Mouse (Mus musculus): ENCODE measurements around the gene Wsb2. TPM values are rescaled to one million over a fixed set of nuclear protein-coding genes. Genes with fewer than 3 reads are reported as not detected.

Wsb2 gene
- 290 and 311 TPM in 2 replicates for polyA plus RNA-seq (2015; fragmentation: Nextera tagmentation; extraction: Ambion mirVana)

- no peaks in the 10 kb centered on the region for H3K27me3 ChIP-seq (replicated peaks)
- ATAC-seq (replicated peaks) = peak; percentile 84
- peak within 1 kb of the TSS; percentile 95 for H3K9ac ChIP-seq
- H3K4me2 ChIP-seq = peak within 1 kb of the TSS; percentile 95
- peaks cover 40% of the 10 kb centered on the region for H3K4me1 ChIP-seq
- WGBS = under 1% methylated on average over 22 of the region's 54 CpGs
- peak within 1 kb of the TSS; percentile 91 for H3K27ac ChIP-seq
- H3K36me3 ChIP-seq (replicated peaks) = no peaks in the 10 kb centered on the region
- H3K9me3 ChIP-seq = no peaks in the 10 kb centered on the region
- peak within 1 kb of the TSS; percentile 79 for H3K4me3 ChIP-seq
Measured at GRCm38 (mm10) chr5:117357129-117357477, at the start of gene Wsb2. Gene Wsb2, plus strand, starts transcription at chr5:117357304.

DNA sequence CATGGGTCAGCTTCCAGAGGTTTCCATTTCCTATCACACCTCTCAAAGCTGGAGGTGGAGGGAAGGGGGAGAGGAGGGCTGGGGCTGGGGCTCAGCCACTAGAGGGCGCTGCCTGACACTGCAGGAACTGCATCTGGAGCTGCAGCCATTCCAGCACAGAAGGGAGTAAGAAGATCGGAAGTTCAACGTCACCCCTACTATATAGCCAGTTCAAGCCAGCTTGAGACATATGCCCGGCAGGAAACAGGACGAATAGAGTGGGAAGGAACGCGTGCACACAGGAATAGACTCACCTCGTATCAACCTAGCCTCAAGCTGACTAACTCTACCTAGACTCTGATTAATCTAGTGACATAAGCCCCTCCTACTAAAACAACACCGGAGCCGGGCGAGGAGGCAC lies 49.4 kb upstream of the Wsb2 start:
- Histone ChIP-seq H3K9ac (no peak overlapping the region), H3K27me3 (replicated peaks) (no peaks in the 10 kb centered on the region), H3K9me3 (no peaks in the 10 kb centered on the region), H3K36me3 (replicated peaks) (no peaks in the 10 kb centered on the region), H3K4me3 (no peak overlapping the region), H3K27ac (no peak overlapping the region), H3K4me2 (no peak overlapping the region), H3K4me1 (no peaks in the 10 kb centered on the region)
- WGBS = 34% methylated on average over 11 of the region's 11 CpGs
- ATAC-seq (replicated peaks) = no peak

- Histone ChIP-seq H3K27me3 (replicated peaks) (peaks cover 5% of the 10 kb centered on the region; the same call in 1 of the 2 replicates), H3K27ac (no peak overlapping the region), H3K4me2 (peak overlapping the region; percentile 20; the same call in 1 of the 2 replicates), H3K4me3 (no peak overlapping the region), H3K9me3 (no peaks in the 10 kb centered on the region), H3K9ac (no peak overlapping the region), H3K36me3 (replicated peaks) (no peaks in the 10 kb centered on the region), H3K4me1 (peaks cover 7% of the 10 kb centered on the region; the same call in 1 of the 2 replicates)
- ATAC-seq (replicated peaks) = no peak
- 29% methylated on average over 14 of the region's 14 CpGs for WGBS
Measured at GRCm38 (mm10) chr5:117313420-117313819, 43.7 kb upstream of the Wsb2 start.

- Histone ChIP-seq H3K27me3 (replicated peaks) (peaks cover 5% of the 10 kb centered on the region; the same call in 1 of the 2 replicates), H3K4me1 (peaks cover 12% of the 10 kb centered on the region; the same call in 1 of the 2 replicates), H3K9me3 (no peaks in the 10 kb centered on the region), H3K9ac (no peak overlapping the region), H3K4me3 (no peak overlapping the region), H3K27ac (no peak overlapping the region), H3K4me2 (peak overlapping the region; percentile 20; the same call in 1 of the 2 replicates), H3K36me3 (replicated peaks) (no peaks in the 10 kb centered on the region)
- ATAC-seq (replicated peaks) = no peak
- WGBS = 40% methylated on average over 10 of the region's 10 CpGs
Measured at GRCm38 (mm10) chr5:117313909-117314308, 43.2 kb upstream of the Wsb2 start.

GRCm38 (mm10) chr5:117314587-117315428 lies 42.3 kb upstream of the Wsb2 start:
- peaks cover 5% of the 10 kb centered on the region for H3K27me3 ChIP-seq (replicated peaks)
- H3K27ac ChIP-seq = no peak overlapping the region
- H3K4me3 ChIP-seq = no peak overlapping the region
- H3K4me1 ChIP-seq = peaks cover 21% of the 10 kb centered on the region; the same call in 1 of the 2 replicates
- no peaks in the 10 kb centered on the region for H3K9me3 ChIP-seq
- no peaks in the 10 kb centered on the region for H3K36me3 ChIP-seq (replicated peaks)
- no peak overlapping the region for H3K4me2 ChIP-seq
- no peak overlapping the region for H3K9ac ChIP-seq
- WGBS = 16% methylated on average over 9 of the region's 9 CpGs
- no peak for ATAC-seq (replicated peaks)

DNA sequence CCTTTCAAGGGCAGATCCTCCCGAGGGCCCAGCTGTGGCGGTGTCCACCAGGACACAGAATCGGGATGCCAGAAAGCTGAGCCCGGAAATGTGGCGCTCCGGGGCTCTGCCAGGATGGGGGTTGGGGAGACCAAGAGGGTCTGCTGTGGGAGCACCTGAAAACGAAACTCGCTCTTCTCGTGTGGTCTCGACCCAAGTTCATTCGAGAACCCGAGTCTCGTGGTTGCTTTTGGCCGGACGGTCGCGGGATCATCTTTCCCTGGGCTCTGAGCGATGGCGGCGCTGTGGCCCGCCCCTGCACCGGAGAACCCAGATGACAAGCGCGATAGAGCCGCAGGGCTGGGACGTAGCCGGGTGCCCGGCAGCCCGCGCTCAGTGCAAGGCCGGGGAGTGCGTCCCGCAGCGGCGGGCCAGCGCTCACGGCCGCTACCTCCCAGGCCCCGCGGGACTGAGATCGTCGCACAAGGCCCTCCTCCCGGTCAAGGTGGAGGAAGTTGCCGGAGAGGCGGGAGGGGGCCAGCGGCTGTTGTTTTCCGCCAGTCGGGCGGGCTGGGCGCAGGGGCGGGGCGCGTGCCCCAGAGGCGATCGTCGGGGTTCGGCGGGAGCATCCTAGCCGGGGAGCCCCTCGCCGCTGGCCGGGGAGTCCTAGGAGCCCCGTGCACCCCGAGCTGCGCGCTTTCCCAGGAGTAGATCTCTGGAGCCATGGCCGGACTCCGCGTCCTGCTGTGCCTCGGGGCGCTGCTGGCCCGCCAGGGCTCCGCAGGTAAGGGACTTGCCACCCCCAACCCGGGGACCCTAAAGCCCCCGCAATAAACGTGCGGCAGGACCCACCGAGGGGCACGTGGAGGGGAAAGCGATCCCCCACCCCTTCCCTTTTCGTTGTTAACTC lies 38.1 kb upstream of the Wsb2 start, which contains the start of gene Vsig10:
Gene Vsig10, plus strand, starts transcription at position 343 of the 889 bp plus-strand sequence.
- peak within 1 kb of the TSS; percentile 96 for H3K4me2 ChIP-seq
- peak; percentile 69; the same call in 1 of the 2 replicates for ATAC-seq (replicated peaks)
- peak within 1 kb of the TSS; percentile 47 for H3K9ac ChIP-seq
- peaks cover 19% of the 10 kb centered on the region for H3K27me3 ChIP-seq (replicated peaks)
- WGBS = under 1% methylated on average over 81 of the region's 81 CpGs
- 0 out of 2 replicates have a peak within 1 kb of the TSS, but pooled peaks have one; percentile 7 for H3K27ac ChIP-seq
- H3K36me3 ChIP-seq (replicated peaks) = no peaks in the 10 kb centered on the region
- H3K4me1 ChIP-seq = peaks cover 23% of the 10 kb centered on the region; the same call in 1 of the 2 replicates
- H3K9me3 ChIP-seq = no peaks in the 10 kb centered on the region
- peak within 1 kb of the TSS; percentile 52 for H3K4me3 ChIP-seq

DNA sequence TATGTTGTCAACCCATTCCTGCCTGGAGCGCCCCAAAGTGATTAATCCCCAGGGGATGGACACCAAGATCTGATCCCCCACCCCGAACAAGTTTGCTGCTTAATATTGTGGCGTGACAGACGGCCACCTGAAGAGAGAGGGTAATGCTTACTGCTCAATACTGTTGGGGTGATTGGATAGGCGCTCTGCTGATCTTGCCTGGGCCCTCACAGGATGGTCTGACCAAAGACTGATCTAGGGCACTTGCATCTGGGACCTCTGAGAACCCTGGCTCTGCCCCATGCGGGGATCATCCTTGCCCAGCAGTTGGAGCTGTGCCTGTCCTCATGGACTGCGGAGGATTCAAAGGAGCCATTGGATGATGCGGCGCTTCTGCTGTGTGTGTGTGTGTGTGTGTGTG lies 33.4 kb upstream of the Wsb2 start:
- no peaks in the 10 kb centered on the region for H3K36me3 ChIP-seq (replicated peaks)
- no peak overlapping the region for H3K4me3 ChIP-seq
- H3K9me3 ChIP-seq = no peaks in the 10 kb centered on the region
- no peak for ATAC-seq (replicated peaks)
- H3K4me1 ChIP-seq = peaks cover 12% of the 10 kb centered on the region; the same call in 1 of the 2 replicates
- H3K9ac ChIP-seq = no peak overlapping the region
- no peak overlapping the region for H3K27ac ChIP-seq
- no peak overlapping the region for H3K4me2 ChIP-seq
- peaks cover 14% of the 10 kb centered on the region for H3K27me3 ChIP-seq (replicated peaks)
- WGBS = 86% methylated on average over 9 of the region's 9 CpGs

DNA sequence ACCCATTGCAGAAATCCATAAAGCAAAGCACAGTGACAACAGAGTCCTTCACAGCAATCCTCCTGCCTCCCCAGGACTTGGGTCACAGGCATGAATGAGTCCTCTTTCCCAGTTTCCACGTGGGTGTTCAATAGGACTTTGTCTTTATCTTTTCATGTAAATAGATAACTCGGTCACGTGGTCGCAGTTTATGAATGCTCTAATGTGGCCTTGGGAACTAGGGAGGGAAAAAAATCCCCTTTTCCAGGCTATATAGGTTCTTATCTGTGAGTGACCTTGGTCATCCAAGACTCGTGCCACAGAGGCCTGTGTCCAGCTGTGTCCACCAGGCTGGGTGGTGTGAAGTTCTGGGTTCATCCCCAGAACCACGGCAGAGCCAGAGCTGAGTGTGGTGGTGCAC lies 30.7 kb upstream of the Wsb2 start:
- 77% methylated on average over 6 of the region's 6 CpGs for WGBS
- Histone ChIP-seq H3K4me3 (no peak overlapping the region), H3K27me3 (replicated peaks) (no peaks in the 10 kb centered on the region; the same call in 1 of the 2 replicates), H3K27ac (no peak overlapping the region), H3K9ac (no peak overlapping the region), H3K4me1 (no peaks in the 10 kb centered on the region), H3K36me3 (replicated peaks) (no peaks in the 10 kb centered on the region), H3K4me2 (no peak overlapping the region), H3K9me3 (no peaks in the 10 kb centered on the region)
- no peak for ATAC-seq (replicated peaks)

DNA sequence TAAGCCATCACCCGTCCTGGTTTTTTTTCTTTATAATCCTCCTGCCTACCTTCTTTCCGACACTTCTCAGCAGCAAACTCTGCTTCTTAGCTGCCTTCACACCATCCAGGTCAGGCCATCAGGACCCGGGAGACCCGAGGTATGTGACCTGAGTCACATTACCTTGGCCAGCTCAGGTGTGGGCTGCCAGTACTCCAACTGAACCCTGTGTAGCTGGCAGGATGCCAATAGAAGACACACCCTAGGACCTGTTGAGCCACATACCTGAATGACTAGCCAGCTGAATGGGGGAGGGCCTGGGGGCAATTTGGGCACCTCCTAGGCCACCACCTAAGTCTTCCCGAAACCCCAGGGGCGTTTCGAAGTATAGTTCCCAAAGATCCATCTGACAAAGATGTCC lies 26.6 kb upstream of the Wsb2 start:
- Histone ChIP-seq H3K36me3 (replicated peaks) (no peaks in the 10 kb centered on the region), H3K4me2 (no peak overlapping the region), H3K9me3 (no peaks in the 10 kb centered on the region), H3K27me3 (replicated peaks) (no peaks in the 10 kb centered on the region), H3K4me1 (no peaks in the 10 kb centered on the region), H3K4me3 (no peak overlapping the region), H3K9ac (no peak overlapping the region), H3K27ac (no peak overlapping the region)
- ATAC-seq (replicated peaks) = no peak
- 90% methylated on average over 7 of the region's 7 CpGs for WGBS

DNA sequence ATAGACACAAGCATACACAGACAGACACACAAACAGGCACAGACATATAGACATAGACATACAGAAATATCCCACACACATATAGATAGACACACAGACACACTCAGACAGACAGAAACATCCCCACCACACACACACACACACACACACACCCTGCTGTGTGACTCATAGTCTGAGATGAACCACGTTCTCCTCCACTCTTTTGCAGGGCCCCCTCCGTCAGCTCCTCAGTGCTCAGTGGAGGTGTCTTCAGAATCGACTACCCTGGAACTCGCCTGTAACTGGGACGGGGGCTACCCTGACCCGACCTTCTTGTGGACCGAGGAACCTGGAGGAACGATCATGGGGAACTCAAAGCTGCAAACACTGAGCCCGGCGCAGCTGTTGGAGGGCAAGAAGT lies 19.1 kb upstream of the Wsb2 start:
- no peak for ATAC-seq (replicated peaks)
- H3K36me3 ChIP-seq (replicated peaks) = no peaks in the 10 kb centered on the region
- H3K4me2 ChIP-seq = no peak overlapping the region
- no peak overlapping the region for H3K9ac ChIP-seq
- WGBS = 91% methylated on average over 10 of the region's 10 CpGs
- H3K4me3 ChIP-seq = no peak overlapping the region
- no peaks in the 10 kb centered on the region for H3K9me3 ChIP-seq
- H3K4me1 ChIP-seq = no peaks in the 10 kb centered on the region
- no peaks in the 10 kb centered on the region for H3K27me3 ChIP-seq (replicated peaks)
- H3K27ac ChIP-seq = no peak overlapping the region

DNA sequence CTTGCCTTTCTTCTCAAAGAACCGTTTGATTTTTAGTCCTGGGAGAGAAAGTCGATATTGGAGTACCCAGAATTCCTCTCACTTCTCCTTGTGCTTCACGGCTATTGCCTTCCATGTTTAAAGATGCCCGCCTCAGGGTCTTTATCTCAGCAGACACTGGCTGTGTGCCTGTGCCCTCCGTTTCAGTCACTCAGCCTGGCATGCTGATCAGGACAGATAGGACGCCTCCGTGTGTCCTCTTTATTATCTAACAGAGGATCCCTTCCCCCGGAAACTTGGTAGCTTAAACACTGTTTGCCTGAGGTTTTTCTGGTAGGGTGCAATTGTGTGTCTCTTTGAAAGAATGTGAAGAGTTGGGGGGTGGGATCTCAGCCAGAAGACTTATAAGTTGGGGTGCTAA lies 18.6 kb upstream of the Wsb2 start:
- Histone ChIP-seq H3K9me3 (no peaks in the 10 kb centered on the region), H3K36me3 (replicated peaks) (no peaks in the 10 kb centered on the region), H3K4me2 (no peak overlapping the region), H3K27me3 (replicated peaks) (no peaks in the 10 kb centered on the region), H3K4me1 (no peaks in the 10 kb centered on the region), H3K9ac (no peak overlapping the region), H3K4me3 (no peak overlapping the region), H3K27ac (no peak overlapping the region)
- no peak for ATAC-seq (replicated peaks)
- WGBS = 82% methylated on average over 8 of the region's 8 CpGs

DNA sequence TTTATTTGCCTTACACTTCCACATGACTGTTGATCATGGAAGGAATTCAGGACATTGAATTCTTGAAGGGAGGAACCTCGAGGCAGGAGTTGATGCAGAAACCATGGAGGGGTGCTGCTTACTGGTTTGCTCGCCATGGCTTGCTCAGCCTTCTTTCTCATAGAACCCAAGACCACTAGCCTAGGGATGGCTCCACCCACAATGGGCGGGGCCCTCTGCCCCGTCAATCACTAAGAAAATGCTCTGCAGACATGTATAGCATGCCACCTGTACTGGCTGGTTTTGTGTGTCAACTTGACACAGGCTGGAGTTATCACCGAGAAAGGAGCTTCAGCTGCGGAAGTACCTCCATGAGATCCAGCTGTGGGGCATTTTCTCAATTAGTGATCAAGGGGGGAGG lies 17.0 kb upstream of the Wsb2 start:
- WGBS = 85% methylated on average over 6 of the region's 6 CpGs
- no peak overlapping the region for H3K4me3 ChIP-seq
- H3K4me2 ChIP-seq = no peak overlapping the region
- H3K36me3 ChIP-seq (replicated peaks) = no peaks in the 10 kb centered on the region
- H3K9ac ChIP-seq = no peak overlapping the region
- no peak for ATAC-seq (replicated peaks)
- no peaks in the 10 kb centered on the region for H3K9me3 ChIP-seq
- H3K4me1 ChIP-seq = no peaks in the 10 kb centered on the region
- no peaks in the 10 kb centered on the region for H3K27me3 ChIP-seq (replicated peaks)
- no peak overlapping the region for H3K27ac ChIP-seq

Data from midbrain, embryonic 15.5 days (tissue).